Mouse (Mus musculus): ENCODE measurements around the gene P3h2.

The P3h2 gene

DNA sequence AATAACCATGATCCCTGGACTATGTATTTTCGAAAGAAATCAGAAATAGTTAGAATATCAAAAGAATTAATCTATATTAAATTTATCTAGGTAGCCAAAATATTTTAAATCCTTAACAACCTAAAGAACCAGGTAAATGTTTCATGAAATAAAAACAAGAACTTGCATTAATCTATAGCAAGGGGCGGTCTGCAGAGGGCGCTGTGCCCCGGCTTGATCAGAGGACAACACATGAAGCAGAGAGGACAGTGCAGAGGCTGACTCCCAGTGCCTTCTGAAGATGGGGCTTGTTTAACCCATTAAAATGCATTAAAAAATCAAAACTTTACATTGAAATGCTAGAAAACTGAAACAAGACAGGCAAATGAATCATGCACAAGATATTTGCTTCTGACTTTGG lies 121.9 kb downstream of the P3h2 start:
- DNase-seq (ENCODE audit: low spot score in 2 of 2): peak in 1 of 2 experiments; percentile 20

GRCm38 (mm10) chr16:25979037-25979436 lies 126.5 kb downstream of the P3h2 start:
- no peak for DNase-seq (ENCODE audit: low spot score in 2 of 2)

- DNase-seq (ENCODE audit: low spot score in 2 of 2): no peak
Observed at GRCm38 (mm10) chr16:25977210-25977609, 128.4 kb downstream of the P3h2 start.

GRCm38 (mm10) chr16:25971285-25971684 lies 134.3 kb downstream of the P3h2 start:
- DNase-seq (ENCODE audit: low spot score in 2 of 2): no peak

GRCm38 (mm10) chr16:25970720-25971119 lies 134.9 kb downstream of the P3h2 start:
- DNase-seq (ENCODE audit: low spot score in 2 of 2): no peak

- no peak for DNase-seq (ENCODE audit: low spot score in 2 of 2)
Observed at GRCm38 (mm10) chr16:25970193-25970592, 135.4 kb downstream of the P3h2 start.

DNA sequence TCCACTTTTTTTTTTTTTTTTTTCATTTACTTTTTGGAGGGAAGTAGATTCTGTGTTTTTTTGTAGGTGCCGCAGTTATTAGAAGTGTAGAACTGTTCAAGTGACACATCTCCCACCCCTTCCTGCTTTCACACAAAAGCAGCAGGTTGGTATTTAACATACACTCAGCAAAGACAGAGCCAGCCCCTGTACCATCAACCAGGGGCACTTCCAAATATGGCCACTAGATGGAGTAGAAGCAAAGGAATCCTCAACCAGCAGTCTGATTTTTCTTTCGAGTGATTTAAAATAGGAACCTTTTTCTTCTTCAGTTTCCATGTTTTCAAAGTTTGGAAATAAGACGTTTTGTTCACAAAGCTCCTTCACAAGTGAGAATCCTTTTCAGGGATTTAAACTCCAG lies 138.3 kb downstream of the P3h2 start:
- DNase-seq (ENCODE audit: low spot score in 2 of 2): peak; percentile 37 to 81

DNA sequence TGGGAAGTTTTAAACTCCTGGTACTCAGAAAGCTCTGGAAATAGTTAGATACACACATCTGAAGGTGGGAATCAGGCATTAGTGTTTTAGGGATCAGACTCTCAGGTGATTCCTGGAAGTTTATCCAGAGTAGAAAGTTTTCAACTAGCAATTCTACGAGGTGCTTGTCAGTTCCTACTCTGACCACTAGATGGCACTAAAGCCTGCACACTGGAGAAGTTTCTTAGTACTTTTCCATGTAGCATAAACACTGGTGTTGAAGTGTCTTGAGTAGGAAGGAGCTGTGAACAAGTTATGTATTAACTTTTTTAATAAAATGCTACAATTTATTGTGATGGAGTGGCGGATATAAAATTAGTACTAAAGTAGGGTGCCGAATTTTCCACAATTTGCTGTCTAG lies 141.7 kb downstream of the P3h2 start:
- DNase-seq (ENCODE audit: low spot score in 2 of 2): peak; percentile 36 to 65

DNA sequence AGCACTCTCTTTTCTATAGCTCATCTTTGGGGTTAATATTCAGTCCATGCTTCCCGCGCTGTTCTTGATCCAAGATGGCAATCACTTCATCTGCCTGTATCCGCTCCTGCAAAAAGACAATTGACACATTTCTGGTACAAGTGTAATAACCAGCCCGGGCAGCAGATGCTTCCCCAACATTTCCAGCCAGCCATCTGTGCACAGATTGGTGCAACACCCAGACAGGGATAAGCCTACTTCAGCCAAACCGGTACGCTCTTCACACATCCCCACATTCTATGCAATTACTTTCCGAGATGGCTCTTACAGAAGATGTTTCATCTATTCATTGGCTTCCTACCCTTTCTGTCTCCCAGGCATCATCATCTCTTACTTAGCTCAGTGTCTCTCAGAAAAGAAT lies 145.2 kb downstream of the P3h2 start:
- DNase-seq (ENCODE audit: low spot score in 2 of 2): peak in 1 of 2 experiments; percentile 22

GRCm38 (mm10) chr16:25959929-25960328 lies 145.7 kb downstream of the P3h2 start:
- DNase-seq (ENCODE audit: low spot score in 2 of 2): no peak

DNA sequence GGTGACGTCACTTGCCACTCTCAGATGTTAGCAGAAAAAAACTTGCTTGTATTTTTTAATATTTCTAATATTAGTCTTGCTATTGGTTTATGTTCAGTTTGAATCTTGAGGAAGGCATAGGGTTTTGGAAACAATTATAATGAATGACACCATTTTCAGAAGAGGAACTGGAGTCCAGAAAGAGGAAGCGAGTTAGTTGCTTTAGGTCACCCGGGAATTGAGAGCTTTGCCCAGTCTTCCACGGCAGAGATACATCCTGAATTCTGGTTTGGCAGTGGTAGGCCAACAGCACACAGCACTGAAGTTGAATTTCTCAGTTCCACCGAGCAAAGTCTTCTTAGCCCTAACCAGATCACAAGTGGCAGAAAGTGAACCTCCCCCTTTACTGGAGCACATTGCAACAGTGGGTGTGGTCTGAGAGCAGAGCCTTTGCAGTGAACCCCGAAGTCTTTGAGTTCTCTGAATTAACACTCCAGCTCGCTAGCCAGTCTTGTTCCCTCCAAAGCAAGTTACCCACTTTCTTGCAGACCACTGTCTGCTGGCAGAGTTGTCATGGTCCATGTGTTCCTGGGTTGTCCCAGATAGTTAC lies 146.8 kb downstream of the P3h2 start:
- DNase-seq (ENCODE audit: low spot score in 2 of 2): no peak

DNA sequence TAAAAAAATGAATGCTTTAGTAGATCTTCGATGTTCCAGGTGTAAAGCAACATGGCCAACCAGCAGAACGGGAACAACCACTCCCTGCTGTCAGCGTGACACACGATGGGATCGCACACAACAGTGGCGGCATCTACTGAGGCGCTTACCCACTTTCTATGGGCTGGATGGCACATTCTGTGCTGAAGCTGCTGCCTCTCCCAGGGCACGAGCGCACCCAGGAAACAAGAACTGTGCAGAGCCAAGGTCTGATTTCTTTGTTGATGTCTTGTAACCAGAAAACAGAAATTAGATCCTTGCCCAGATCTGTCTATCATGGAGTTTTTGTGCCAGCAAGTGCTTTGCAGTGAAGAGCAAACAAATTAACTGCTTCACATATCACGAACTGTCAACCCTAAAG lies 147.4 kb downstream of the P3h2 start:
- no peak for DNase-seq (ENCODE audit: low spot score in 2 of 2)

GRCm38 (mm10) chr16:25956831-25957230 lies 148.8 kb downstream of the P3h2 start:
- no peak for DNase-seq (ENCODE audit: low spot score in 2 of 2)

GRCm38 (mm10) chr16:25954614-25955013 lies 151.0 kb downstream of the P3h2 start:
- no peak for DNase-seq (ENCODE audit: low spot score in 2 of 2)

GRCm38 (mm10) chr16:25953359-25953758 lies 152.2 kb downstream of the P3h2 start:
- DNase-seq (ENCODE audit: low spot score in 2 of 2): no peak

DNA sequence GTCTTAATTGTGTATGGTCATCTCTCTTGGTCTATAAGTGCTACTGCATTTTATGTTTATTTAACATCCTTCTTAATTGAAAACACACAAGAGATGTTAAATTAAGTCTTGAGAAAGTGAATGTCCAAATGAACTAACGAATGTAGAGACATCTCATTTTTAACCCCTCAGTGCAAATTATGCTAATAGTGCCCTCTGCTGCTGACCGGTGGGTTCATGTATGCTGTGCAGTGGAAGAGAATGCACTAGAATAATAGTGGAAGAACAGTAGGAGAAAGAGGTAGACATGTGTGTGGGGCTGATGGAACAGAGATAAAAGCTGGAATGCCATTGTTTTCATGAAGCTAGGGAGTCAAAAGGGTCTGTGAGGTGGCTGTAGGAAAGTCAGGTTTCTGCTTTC lies 153.6 kb downstream of the P3h2 start:
- peak in 1 of 2 experiments; percentile 39 for DNase-seq (ENCODE audit: low spot score in 2 of 2)

DNA sequence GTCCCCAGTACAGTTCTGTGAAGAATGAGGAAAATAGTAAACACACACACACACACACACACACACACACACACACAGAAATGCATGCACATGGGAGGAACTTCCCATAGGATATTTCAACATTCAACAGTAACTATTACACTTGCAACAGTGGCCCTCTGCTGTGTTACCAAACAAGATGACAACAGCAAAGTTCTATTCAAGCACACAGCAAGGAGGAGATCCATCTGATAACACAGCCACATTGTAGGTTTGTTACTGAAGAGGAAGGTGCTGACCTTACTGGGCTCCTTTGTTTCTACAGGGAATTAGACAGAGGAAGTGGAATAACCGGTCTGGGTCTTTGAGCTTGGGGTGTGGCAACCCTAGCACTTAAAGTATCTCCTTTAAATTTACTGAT lies 157.5 kb downstream of the P3h2 start:
- DNase-seq (ENCODE audit: low spot score in 2 of 2): no peak

GRCm38 (mm10) chr16:25945151-25945955 lies 160.2 kb downstream of the P3h2 start:
- peak in 1 of 2 experiments; percentile 18 for DNase-seq (ENCODE audit: low spot score in 2 of 2)

DNA sequence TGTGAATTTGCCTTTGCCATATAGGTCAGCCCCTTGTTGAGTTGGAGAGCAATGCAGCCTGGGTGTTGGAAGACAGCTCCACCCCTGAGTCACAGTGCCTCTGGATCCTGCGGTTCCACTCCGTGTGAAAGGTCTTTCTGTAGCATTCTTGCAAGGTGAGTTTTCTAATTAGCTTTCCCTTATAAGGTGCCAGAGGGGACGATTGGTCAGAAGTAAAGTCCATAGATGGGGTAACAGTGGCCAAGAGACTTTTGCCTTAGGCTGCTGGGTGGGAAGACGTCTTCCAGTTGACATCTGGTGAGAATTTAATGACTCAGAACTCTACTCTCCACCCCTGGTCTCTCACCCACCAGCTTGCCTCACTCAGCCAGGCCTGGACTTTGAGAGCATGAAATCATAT lies 163.3 kb downstream of the P3h2 start:
- no peak for DNase-seq (ENCODE audit: low spot score in 2 of 2)

DNA sequence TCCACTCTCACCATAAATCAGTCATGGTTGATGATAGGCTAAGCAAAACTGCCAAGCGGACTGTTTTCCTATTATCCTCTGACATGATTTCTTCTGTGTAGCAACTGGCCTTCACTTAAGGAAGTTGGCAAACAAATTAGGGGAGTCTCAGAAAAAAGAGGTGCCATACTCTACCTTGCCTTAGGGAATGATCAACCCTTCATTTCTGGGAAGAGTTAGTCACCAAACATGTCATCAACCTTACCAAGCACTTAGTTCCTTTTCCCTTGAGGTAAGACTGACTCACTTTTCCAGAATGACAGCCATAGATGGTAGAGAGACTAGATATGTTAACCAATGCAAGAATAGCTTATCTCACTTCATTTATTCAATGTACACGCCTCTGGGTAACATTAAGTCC lies 171.4 kb downstream of the P3h2 start:
- no peak for DNase-seq (ENCODE audit: low spot score in 2 of 2)

GRCm38 (mm10) chr16:25912185-25912584 lies 193.4 kb downstream of the P3h2 start:
- DNase-seq (ENCODE audit: low spot score in 2 of 2): no peak

All from cerebellum, postnatal 4 days (tissue).